Mouse (Mus musculus): Measurements from ENCODE around the gene Gm13289.
"Not testable (repeated sequence)": the region's sequence is repeated elsewhere in the genome, so short reads cannot be mapped to it uniquely, and the experiment has no call there.

Gene Gm13289

GRCm38 (mm10) chr4:88781831-88782230, 5.1 kb downstream of the Gm13289 start, which contains the start of gene Ifnz:
Ifnz (plus strand) TSS chr4:88782131.
- in situ Hi-C loops (cut with MboI, MseI), result loop anchor here (25.0 kb wide), 1 partner anchor 770 kb away; no protein-coding TSS in a partner anchor

- in situ Hi-C loops (cut with MboI, MseI), result loop anchor here (25.0 kb wide), 1 partner anchor 770 kb away; no protein-coding TSS in a partner anchor
Measured at GRCm38 (mm10) chr4:88782335-88782734, 5.6 kb downstream of the Gm13289 start.

GRCm38 (mm10) chr4:88785409-88785808, 8.7 kb downstream of the Gm13289 start, which contains the start of gene Gm13276:
Gm13276 (plus strand) TSS chr4:88785709.
- in situ Hi-C loops (cut with MboI, MseI), result loop anchor here (5.0 to 25.0 kb wide), 2 partner anchors 33 to 773 kb away; partner anchors contain the start of gene Gm13271

- in situ Hi-C loops (cut with MboI, MseI), result loop anchor here (5.0 to 25.0 kb wide), 2 partner anchors 36 to 776 kb away; partner anchors contain the start of gene Gm13271
Measured at GRCm38 (mm10) chr4:88788402-88788801, 11.7 kb downstream of the Gm13289 start, which contains the start of gene Gm13277. Gm13277 (plus strand) TSS chr4:88788632.

- in situ Hi-C loops (cut with MboI, MseI), result loop anchor here (25.0 kb wide), 1 partner anchor 779 kb away; no protein-coding TSS in a partner anchor
Measured at GRCm38 (mm10) chr4:88791250-88791649, 14.5 kb downstream of the Gm13289 start, which contains the start of gene Gm13278. Gm13278 (plus strand) TSS chr4:88791550.

GRCm38 (mm10) chr4:88793936-88794675, 17.4 kb downstream of the Gm13289 start, which contains the start of gene Gm13275:
Gm13275 (plus strand) TSS chr4:88794487.
- in situ Hi-C loops (cut with MboI, MseI), result loop anchor here (25.0 kb wide), 1 partner anchor 782 kb away; no protein-coding TSS in a partner anchor

GRCm38 (mm10) chr4:88797097-88797496, 20.4 kb downstream of the Gm13289 start, which contains the start of gene Gm13279:
Gm13279 (plus strand) TSS chr4:88797397.
- in situ Hi-C loops (cut with MboI, MseI), result loop anchor here (25.0 kb wide), 1 partner anchor 785 kb away; no protein-coding TSS in a partner anchor

GRCm38 (mm10) chr4:88799365-88799764, 22.6 kb downstream of the Gm13289 start, which contains the start of gene Gm13285:
Gm13285 (plus strand) TSS chr4:88799665.
- in situ Hi-C loops (cut with MboI, MseI), result loop anchor here (25.0 kb wide), 1 partner anchor 787 kb away; no protein-coding TSS in a partner anchor

- in situ Hi-C loops (cut with MboI, MseI), result not testable (repeated sequence)
Measured at GRCm38 (mm10) chr4:88802954-88803353, 26.2 kb downstream of the Gm13289 start, which contains the start of gene Gm13287. Gm13287 (plus strand) TSS chr4:88803254.

- in situ Hi-C loops (cut with MboI, MseI), result loop anchor here (5.0 kb wide), 1 partner anchor 33 kb away; the partner anchor contains the start of gene Gm13290
Measured at GRCm38 (mm10) chr4:88805231-88805630, 28.5 kb downstream of the Gm13289 start, which contains the start of gene Gm13288. Gm13288 (plus strand) TSS chr4:88805531.

- in situ Hi-C loops (cut with MboI, MseI), result loop anchor here (5.0 kb wide), 1 partner anchor 33 kb away; the partner anchor contains the start of gene Gm13290
Measured at GRCm38 (mm10) chr4:88805761-88806160, 29.0 kb downstream of the Gm13289 start.

- in situ Hi-C loops (cut with MboI, MseI), result no loop called here
Measured at GRCm38 (mm10) chr4:88815928-88816327, 39.2 kb downstream of the Gm13289 start, which contains the start of gene Ifna7. Ifna7 (plus strand) TSS chr4:88816228.

- in situ Hi-C loops (cut with MboI, MseI), result no loop called here
Measured at GRCm38 (mm10) chr4:88819659-88820058, 42.9 kb downstream of the Gm13289 start, which contains the start of gene Ifna11. Ifna11 (plus strand) TSS chr4:88819959.

GRCm38 (mm10) chr4:88822995-88823394, 46.3 kb downstream of the Gm13289 start:
- in situ Hi-C loops (cut with MboI, MseI), result no loop called here
